Mouse (Mus musculus): ENCODE measurements around the gene Cdc42ep2.
"Not testable (repeated sequence)": the region's sequence is repeated elsewhere in the genome, so short reads cannot be mapped to it uniquely, and the experiment has no call there.

Gene Cdc42ep2

DNA sequence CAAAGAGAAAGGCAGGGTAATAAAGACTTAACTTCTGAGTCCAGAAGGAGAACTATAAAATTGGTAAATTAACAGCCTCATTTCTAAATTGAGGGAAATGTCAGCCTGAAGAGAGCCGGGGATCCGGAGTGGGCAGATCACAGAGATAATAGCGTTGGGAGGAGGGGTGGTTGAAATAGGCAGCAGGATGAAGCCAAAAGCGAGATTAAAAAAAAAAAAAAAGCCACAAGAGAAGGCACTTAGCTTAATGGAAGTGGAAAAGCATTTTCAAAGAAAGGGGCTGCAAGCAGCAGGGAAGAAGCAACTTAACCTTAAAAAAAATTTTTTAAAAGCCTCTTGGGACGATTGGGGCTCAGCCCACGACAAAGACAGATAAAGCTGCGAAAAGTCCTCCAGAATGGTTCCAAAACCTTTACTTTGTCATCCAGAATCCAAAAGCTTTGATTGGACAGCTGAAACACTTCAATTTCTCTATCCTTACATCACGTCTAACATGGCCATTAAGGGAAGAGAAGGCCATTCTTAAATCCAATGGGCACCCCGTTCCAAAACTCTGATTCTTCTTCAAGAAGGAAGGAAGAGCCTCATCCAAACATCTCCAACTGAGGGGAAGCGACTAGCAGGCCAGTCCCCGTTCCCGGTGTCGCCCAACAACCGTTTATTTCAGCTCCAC, 13.1 kb downstream of the Cdc42ep2 start:
- no peak for DNase-seq

DNA sequence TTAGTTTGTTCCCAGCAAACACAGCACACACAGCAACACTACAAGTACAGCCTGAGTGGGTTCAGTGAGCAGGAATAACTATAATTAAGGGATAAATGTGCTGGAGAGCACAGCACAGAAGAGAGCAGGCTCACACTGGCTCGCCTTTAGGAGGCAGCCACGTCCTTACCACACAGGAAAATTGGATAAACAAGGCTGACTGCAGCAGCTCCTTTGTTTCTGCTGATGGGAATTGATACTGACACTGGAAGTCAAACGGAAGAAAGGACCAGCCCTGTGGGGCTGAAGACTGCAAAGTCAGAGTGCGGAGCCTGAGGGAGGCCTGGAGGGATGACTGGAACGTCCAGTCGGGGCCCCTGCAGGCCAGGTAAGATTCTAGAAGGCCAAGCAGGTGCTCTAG, 14.4 kb downstream of the Cdc42ep2 start:
- DNase-seq: no peak

DNA sequence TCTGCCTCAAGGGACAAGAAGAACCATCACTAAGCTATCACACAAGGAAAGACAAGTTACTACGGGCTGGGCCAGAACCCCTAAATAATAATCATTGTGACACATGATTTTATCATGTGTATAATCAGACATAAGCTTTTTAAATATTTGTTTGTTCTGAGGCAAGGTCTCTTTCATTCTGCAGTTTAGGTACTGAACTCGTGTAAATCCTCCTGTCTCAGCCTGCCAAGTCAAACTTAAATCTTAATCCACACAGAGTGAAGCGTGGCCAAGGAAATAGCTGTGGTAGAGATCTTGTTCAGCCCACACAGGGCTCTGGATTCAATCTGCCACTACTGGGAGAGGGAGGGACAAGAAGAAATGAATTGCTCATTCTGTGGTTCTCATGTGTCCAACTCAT, 17.3 kb downstream of the Cdc42ep2 start:
- DNase-seq: no peak

DNA sequence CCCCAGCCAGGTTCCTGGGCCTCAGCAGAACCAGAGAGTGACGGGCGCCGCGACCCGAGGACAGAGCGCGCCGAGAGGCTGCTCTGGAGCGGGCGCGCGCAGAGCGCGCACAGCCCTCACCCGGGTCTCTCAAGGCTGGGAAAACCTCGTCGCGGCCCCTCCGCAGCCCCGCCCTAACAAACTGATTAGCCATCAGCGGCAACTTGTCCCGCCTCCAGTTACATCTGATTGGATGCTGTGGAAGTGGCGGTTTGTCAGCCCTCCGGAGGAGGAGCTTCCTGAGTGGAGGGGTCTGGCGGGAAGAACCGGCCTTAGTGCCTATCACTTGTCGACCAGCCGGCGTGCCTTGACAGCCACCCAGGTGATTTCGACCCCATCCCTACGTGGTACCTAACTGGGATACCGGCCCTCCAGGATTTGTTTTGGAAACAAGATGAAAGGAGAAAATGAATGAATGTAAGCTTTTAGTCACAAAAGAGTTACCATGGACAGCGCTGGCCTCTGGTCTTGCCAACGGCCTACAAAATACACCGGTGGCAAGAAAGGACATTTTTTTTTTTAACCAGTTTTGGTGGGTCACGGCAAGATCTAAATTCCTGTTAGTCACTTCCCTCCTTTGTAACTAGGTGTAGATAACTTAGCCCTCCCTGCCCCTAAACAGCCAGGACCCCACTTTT, 30.5 kb downstream of the Cdc42ep2 start, which contains the start of gene Tigd3:
Gene Tigd3, minus strand, starts transcription at position 148 of the 677 bp plus-strand sequence.
- peak; percentile 98 for DNase-seq

DNA sequence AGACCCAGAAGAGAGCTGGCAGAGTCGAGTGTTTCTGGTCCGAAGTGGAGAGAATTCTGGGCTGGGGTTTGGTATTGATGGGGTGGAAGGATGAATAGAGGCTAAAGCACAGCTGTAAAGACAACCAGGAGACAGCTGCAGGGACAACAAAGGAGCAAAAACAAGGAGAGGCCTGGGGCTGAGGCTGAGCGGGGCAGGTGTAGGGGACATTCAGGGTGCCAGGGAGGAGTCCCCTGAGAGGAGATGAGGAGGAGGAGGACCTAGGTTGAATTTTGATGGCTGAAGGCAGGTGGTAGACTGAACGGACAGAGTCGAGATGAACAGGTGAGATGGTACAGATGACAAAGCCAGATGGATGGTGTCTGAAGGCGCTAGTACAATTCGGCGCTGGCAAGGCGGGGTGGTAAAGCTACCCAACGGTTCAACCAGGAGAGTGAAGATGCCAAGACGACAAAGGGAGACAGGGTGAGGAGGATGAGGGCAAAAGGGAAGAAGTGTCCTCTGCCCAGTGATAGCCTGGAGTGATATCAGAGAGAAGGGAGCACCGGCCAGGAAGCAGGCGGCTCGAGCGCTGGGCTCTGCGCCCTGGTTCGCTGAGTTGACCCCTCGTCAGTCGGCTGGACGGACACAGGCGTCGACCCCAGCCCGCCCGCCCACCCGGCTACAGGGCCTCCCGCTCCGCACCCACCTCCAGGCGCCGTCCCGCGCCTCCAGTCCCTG, 31.2 kb downstream of the Cdc42ep2 start:
- DNase-seq: no peak

DNA sequence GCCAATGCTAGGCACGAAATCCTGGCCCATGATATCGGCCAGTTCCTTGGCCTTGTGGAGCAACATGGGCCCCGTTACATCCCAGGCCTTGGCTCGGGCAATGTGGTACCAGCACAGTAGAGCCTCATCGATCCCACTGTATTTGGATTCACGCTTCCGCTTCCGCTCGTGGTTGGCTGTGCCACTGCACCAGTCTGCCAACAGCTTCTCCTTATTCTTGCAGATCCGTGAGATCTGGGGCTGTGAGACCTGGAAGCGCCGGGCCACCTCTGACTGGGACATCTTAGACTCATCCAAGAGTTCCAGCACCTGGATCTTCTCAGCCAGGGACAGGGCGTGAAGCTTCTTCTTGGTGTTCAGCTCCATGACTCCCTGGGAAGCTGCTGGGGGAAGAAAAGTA, 31.9 kb downstream of the Cdc42ep2 start:
- DNase-seq: no peak

DNA sequence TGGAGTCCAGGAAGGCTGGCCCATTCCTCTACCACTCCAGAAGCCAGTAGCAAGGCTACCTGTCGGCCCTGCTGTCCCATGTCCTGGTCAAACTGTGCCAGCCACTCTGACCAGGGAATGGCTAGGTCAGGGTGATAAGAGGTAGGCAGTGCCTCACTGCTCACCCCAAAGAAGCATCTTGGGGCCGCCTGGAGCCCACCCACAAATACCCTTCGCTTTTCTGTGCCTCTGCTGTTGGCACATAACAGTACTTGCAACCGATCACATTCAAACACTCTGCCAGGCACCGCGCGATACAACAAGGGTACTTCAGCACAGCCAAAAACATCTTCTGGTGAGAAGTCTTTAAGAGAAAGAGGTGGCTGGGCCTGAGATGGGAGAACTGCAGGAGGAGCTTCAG, 32.4 kb downstream of the Cdc42ep2 start:
- no peak for DNase-seq

DNA sequence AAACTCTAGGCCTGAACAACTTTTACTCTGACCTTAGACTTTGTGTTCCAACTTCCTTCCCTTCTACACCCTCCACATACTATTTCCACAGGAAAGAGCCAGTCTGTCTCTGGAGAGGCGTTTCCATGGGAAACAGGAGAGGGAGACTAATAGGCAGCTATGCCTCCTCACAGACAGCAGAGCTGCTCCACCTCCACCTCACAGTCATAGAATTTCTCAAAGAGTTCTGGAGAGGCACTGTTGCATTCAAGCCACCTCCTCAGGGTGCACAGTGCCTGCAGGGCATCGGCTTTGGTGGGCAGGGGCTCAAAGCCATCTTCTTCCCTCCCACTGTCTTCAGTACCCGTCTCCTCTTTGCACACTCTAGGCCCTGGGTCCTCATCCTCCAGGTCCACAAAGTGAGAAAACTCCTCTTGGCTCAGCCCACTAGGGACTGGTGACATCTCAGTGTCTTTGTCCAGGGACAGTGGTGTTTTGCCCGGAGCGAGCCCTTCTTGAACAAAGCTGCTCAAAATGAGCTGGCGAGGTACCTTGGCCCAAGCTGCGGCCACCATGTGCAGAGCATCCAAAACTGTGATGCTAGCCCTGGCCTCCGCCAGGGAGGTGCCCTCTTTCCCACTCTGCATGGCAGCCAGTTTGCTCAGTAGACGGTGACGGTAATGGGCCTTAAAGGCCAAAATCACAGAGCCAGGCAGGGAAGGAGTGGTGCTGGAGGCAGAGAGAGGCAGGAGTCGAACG, 32.9 kb downstream of the Cdc42ep2 start:
- no peak for DNase-seq

DNA sequence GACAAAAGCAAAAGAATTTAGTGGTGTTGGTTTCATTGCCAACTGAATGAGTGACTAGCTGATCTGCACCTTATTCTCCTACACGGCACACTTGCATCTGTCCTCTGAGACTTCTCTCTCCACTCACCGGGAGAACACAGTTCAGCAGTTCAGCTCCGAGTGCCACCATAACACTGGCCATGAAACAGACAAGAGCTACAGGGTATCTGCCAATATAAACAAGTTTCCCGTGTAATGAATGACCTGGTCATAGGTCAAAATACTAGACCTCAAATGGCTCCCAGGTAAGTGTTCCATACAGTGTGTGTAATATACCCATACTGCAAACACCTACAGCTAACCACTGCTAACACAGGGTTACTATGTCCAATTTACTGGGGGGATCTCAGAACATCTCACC, 35.4 kb downstream of the Cdc42ep2 start:
- no peak for DNase-seq

DNA sequence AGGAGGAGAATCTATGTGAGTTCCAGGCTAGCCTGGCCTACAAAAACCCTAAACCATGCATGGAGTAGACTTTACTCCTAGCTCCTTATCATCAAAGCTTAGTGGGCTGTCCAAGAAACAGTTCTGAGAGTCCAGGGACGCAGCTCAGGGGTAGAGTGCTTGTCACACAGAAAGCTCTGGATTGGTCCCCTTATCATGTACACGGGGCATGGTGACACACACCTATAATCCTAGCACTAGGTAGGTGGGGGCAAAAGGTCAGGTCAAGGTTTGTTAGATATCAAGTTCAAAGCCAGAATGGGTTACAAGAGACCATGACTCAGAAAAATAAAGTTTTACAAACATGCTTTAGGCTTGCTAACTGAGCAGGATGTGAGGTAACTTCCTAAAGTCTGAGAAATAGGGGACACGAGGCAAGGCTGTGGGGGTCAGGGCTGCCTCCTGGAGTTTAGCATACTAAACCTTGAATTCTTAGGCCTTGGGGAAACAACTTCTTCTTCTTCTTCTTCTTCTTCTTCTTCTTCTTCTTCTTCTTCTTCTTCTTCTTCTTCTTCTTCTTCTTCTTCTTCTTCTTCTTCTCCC, 37.3 kb downstream of the Cdc42ep2 start:
- no peak for DNase-seq

DNA sequence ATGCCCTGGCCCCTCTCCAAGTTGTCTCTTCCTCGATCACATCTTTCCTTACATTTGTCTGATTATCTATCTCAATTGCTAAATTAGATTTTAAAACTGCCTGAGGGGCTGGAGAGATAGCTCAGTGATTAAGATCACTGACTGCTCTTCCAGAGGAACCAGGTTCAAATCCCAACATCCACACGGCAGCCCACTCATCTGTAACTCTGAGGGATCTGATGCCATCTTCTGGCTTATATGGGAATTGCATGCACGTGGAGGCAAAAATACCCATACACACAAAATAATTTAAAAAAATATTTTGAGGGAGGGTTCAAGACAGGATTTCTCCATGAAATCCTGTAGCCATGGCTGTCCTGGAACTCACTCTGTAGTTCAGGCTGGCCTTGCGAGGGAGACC, 38.8 kb downstream of the Cdc42ep2 start:
- DNase-seq: peak; percentile 45

DNA sequence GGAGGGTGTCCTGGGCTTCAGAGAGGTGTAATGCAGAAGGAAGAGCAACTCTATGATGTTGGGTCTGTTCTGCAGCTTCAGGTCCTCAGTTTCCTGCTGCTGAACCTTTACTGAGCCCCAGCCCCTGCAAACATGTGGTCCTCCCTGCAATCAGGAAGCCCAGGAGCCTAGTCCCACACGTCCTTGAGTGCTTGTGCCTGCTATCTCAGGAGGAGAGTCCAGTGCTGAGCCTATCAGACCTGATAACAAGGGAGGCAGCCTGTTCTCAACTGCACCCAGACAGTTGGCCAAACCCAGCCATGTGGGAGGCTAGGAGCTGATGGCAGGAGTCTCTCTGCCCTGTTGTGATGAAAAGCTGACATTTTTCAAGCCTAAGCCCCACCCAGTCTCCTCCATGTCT, 40.7 kb downstream of the Cdc42ep2 start:
- no peak for DNase-seq

DNA sequence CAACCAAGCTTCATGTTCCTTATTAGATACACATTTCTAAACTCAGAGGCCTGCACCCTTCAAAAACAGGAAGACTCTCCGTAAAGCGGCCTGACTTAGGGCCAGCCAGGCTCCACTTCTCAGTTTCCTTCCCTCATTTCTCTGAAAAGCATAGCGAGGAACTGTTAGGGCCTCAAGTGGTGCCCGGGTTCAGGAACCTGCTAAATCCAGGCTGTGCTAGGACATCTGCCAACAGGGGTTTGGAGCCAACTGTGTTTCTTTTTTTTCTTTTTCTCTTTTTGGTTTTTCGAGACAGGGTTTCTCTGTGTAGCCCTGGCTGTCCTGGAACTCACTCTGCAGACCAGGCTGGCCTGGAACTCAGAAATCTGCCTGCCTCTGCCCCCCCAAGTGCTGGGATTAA, 42.5 kb downstream of the Cdc42ep2 start:
- not testable (repeated sequence) for DNase-seq

DNA sequence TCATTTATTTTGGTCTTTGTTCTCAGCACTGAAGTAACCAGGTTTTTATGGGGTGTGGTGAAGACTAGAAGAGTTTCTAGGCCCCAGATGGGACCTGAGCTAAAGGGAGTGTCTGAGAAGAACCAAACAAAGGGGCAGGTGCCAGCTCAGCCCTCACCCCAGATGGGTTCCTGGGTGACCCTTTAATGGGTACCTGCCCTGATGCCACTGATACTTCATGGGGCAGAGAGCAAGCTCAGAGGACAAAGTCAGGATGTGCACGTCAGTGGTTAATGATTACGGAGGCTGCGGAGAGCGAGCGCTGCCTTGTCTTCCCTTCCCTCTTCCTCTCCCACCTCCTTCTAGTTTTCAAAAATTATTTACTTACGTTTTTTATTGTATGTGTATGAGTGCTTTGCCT, 43.5 kb downstream of the Cdc42ep2 start:
- no peak for DNase-seq

DNA sequence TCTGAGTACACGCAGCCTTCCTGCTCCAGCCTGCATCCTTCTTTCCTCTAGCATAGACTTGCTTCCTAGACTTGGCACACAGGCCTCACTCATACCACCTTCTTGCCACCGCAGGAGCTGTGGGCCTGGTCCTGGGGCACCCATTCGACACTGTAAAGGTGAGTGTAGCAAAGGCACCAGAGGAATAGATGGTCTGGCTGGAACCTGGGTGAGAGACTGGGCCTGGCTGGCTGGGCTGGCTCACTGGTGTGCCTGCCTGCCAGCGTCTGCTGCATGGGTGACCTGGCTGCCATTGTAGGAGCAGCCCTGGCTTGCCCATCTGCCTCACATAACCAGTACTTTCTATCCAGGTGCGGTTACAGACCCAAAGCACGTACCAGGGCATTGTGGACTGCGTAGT, 44.9 kb downstream of the Cdc42ep2 start:
- no peak for DNase-seq

DNA sequence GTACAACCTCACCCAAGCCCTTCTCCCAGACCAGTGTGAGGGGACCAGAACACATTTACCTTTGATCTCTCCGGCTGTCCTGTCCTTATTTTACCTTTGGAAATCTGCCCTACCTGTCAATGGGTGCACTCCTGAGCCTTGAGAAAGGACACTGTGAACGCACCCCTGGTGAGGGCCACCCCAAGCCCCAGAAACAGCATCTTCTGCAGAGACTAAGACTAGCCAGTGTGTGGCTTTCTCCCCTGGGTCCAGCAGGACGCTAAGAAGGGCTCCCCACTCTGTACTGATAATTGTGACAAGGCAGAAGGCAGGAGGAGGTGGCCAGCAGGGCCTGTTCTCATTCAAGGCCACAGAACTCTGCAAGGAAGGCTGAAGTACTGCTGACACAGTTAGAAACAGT, 45.7 kb downstream of the Cdc42ep2 start:
- no peak for DNase-seq

DNA sequence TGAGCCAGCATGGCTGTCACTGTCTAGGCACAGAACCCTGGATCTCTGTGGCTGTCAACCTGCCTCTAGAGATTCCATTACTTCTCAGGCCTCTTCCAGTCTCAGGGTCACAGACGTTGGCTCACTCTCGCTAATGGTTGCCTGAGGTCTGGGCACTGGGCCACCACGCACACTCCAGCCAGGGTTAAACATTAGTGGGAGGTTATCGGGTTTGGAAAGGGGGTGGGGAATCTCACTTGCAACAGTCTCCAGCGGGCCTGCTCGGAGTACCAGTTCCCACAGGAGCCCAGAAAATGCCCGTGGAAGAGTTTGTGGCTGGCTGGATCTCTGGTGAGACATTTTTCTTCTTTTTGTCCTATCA, 46.3 kb downstream of the Cdc42ep2 start:
- peak; percentile 73 for DNase-seq

DNA sequence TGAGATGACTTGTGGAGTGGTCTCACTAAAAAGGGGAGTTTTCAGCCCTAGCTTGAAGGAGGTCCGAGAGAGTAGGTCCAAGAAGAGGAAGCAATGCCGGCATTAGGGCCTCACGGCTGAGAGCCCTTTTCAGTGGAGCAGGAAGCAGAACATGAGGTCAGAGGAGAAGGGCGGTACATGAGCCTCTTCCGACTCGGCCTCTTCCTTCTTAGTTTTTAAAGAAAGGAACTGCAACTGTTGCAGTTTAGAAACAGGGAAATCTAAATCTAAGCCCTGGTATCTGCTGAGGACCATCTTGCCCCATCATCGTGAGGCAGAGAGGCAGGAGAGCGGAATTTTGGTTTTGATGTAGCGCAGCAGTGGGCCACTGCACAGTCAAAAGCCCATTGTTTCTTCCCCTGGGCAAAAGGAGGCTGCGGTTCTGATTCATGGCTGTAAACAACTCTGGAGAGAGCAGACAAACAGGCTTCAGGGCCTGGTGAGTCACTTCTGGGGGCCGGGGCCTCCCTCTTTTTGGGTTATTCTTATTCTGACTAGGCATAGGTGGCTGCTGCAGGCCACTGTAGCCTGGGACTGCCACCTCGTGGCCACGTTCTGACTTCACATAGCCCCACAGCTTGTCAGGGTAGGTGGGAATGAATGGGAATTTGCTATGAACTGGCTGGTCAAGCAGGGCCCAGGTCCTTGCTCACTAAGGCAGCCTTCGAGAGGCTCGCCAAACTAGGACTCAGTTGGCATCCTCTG, 46.8 kb downstream of the Cdc42ep2 start, which contains the start of gene Slc25a45:
Gene Slc25a45, plus strand, starts transcription at position 191 of the 744 bp plus-strand sequence.
- DNase-seq: peak; percentile 90

DNA sequence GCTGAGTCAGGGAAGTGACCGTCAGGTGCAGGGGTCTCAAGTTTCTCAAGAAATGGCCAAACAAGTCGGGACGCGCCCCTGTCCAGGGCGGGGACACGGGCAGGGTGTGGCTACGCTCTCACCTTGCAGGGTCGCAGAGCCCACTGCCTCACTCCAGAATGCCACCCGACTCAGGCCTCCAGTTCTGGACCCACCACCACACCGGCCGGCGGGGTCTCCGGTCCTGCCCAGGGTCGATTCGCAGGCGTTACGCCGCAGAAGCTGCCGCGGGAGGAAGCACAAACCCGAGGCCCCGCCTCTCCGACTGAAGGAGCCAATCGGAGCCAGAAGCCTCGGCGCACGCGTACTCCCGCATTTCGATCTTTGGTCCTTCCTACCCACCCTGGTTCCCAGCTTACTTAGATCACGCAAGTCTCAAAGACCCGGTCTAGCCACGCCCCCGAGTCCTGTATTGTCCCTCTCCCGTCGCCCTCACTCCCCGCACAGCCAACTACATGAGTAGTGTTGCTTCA, 49.6 kb downstream of the Cdc42ep2 start, which contains the start of gene Frmd8:
Gene Frmd8, minus strand, starts transcription at position 306 of the 512 bp plus-strand sequence.
- peak; percentile 98 for DNase-seq

DNA sequence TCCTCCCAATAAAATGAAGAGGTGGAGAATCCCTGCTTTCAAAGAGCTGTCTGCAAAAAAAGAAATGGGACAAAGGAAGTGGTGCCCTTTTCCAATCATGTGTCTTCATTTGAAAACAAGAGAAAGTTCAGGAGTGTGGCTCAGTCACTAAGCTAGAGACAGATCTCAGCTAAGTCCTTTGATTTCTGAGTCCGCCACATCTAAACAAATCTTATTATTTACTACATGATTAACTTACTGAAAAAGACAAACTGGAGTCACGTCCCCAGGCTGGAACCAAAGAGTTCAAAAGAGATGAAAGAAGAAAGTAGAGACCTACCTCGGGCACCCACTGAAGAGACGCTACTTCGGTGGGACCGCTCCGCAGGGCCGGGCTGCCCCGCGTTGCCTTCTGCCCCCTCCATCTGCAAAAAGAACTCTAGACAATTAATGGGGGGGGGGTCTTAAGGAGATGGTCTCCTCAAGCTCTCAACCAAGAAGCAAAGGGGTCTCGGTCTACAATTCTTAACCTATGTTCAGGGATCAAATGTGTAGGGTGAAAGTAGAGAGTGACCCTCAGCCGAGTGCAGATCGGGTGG, 50.1 kb downstream of the Cdc42ep2 start:
- DNase-seq: no peak

DNA sequence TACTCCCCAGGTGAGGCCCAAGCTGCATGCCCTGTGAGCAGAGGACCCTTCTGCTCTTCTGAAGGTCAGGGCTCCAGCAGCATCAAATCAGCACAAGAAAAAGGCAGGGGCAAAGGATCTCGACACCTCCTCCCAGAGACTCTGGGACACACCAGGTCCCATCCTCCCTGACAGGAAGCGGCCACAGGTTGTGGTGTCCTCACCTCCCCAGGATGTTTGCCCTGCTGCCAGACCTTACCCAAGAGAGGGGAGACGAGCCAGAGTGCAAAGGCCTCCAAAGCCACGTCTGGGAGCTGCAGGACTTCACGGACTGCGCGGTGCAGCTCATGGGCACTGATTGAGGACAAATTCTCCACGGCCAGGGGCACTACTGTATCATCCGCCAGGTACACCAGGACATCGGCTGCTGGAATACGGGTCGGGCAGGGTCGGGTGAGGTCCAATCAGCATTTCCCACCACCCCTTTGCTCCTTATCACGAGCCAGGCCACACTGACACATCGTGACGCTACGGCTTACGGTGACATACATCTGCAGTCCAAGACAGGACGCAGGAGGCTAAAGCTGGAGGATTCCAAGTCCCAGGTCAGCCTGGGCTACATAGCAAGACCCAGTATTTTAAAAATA, 51.6 kb downstream of the Cdc42ep2 start:
- no peak for DNase-seq
